Mouse (Mus musculus) kidney, embryonic 14.5 days (tissue): ENCODE results near the gene Astn1. TPM values are rescaled to one million over a fixed set of nuclear protein-coding genes. Genes with fewer than 3 reads are reported as not detected.
A peak's percentile ranks its signal among the peaks of the same experiment; 100 is the strongest.

Experiments
- ATAC-seq: fragments of 200-750 bp; cut with Nextera tagmentation; 2 replicates; pipeline ENCODE4 v1.8.0; 2017; ENCODE audit warnings: moderate number of reproducible peaks, mild to moderate bottlenecking, moderate TSS enrichment, moderate library complexity; ENCODE audit not compliant: low FRiP score, low TSS enrichment
- H3K27ac ChIP-seq: fragments of 300-500 bp; sonication (generic); 2 replicates; pipeline ENCODE4 v1.5.1; 2014; ENCODE audit warnings: low read depth, mild to moderate bottlenecking, low read length, moderate library complexity, mixed read lengths
- H3K27me3 ChIP-seq: fragments of 300-500 bp; sonication (generic); 2 replicates; pipeline ENCODE4 v1.6.1; 2014; ENCODE audit warnings: mild to moderate bottlenecking, low read length; ENCODE audit not compliant: control insufficient read depth, insufficient read depth
- H3K36me3 ChIP-seq: fragments of 300-500 bp; sonication (generic); 2 replicates; pipeline ENCODE4 v1.6.1; 2014; ENCODE audit warnings: low read length, mixed read lengths; ENCODE audit not compliant: control insufficient read depth, insufficient read depth
- H3K4me1 ChIP-seq: fragments of 300-500 bp; sonication (generic); 2 replicates; pipeline ENCODE4 v1.6.1; 2014; ENCODE audit warnings: low read length, mixed read lengths; ENCODE audit not compliant: control insufficient read depth, insufficient read depth
- H3K4me2 ChIP-seq: fragments of 300-500 bp; sonication (generic); replicated peaks from 2 replicates; pipeline ENCODE4 v1.6.1; 2014; ENCODE audit warnings: low read depth, mild to moderate bottlenecking, low read length
- H3K4me3 ChIP-seq: fragments of 300-500 bp; sonication (generic); 2 replicates; pipeline ENCODE4 v1.5.1; 2014; ENCODE audit warnings: mild to moderate bottlenecking, low read length
- H3K9ac ChIP-seq: fragments of 300-500 bp; sonication (generic); 2 replicates; pipeline ENCODE4 v1.6.1; 2014; ENCODE audit warnings: low read depth, mild to moderate bottlenecking, low read length, moderate library complexity
- H3K9me3 ChIP-seq: fragments of 300-500 bp; sonication (generic); 2 replicates; pipeline ENCODE4 v1.6.1; 2016; ENCODE audit warnings: low read length; ENCODE audit not compliant: control insufficient read depth
- WGBS: fragments of 180-500 bp; shearing (Covaris S2); extraction: QIAGEN DNeasy Blood & Tissue Kit; methylation state at CpG from one replicate; pipeline ENCODE4 v1.1.7; 2014; 5-methylcytosine and 5-hydroxymethylcytosine counted together
- polyA plus RNA-seq: library from polyadenylated mRNA; unstranded; fragments of >200 nt; fragmentation: Nextera tagmentation; extraction: Ambion mirVana; gene quantifications from 2 replicates; pipeline ENCODE4 v1.2.1, GENCODE M21; 2014

Gene Astn1
- polyA plus RNA-seq, 1 experiment from 2014 or later: 1.3 TPM

GRCm38 (mm10) chr1:158500140-158500539 lies 138.1 kb downstream of the Astn1 start:
- H3K36me3 ChIP-seq: no peaks in the 10 kb centered on the region
- H3K4me2 ChIP-seq: no peak overlapping the region
- H3K9ac ChIP-seq: no peak overlapping the region
- H3K4me3 ChIP-seq: no peak overlapping the region
- no peaks in the 10 kb centered on the region for H3K27me3 ChIP-seq
- no peaks in the 10 kb centered on the region for H3K9me3 ChIP-seq
- no peak for ATAC-seq
- 47% methylated on average over 4 of the region's 4 CpGs for WGBS
- no peak overlapping the region for H3K27ac ChIP-seq
- no peaks in the 10 kb centered on the region for H3K4me1 ChIP-seq

GRCm38 (mm10) chr1:158501019-158501418 lies 138.9 kb downstream of the Astn1 start:
- no peaks in the 10 kb centered on the region for H3K27me3 ChIP-seq
- peak; percentile 90 for ATAC-seq
- no peak overlapping the region for H3K9ac ChIP-seq
- no peak overlapping the region for H3K4me3 ChIP-seq
- 13% methylated on average over 4 of the region's 4 CpGs for WGBS
- H3K4me2 ChIP-seq: no peak overlapping the region
- no peaks in the 10 kb centered on the region for H3K36me3 ChIP-seq
- no peak overlapping the region for H3K27ac ChIP-seq
- H3K4me1 ChIP-seq: no peaks in the 10 kb centered on the region
- no peaks in the 10 kb centered on the region for H3K9me3 ChIP-seq

- ATAC-seq: no peak
- 63% methylated on average over 3 of the region's 3 CpGs for WGBS
- Histone ChIP-seq H3K27me3 (no peaks in the 10 kb centered on the region), H3K4me2 (no peak overlapping the region), H3K36me3 (no peaks in the 10 kb centered on the region), H3K4me1 (no peaks in the 10 kb centered on the region), H3K9me3 (no peaks in the 10 kb centered on the region), H3K27ac (no peak overlapping the region), H3K9ac (no peak overlapping the region), H3K4me3 (no peak overlapping the region)
Observed at GRCm38 (mm10) chr1:158507610-158508009, 145.5 kb downstream of the Astn1 start.

- no peak overlapping the region for H3K4me3 ChIP-seq
- no peak for ATAC-seq
- no peaks in the 10 kb centered on the region for H3K36me3 ChIP-seq
- H3K27me3 ChIP-seq: no peaks in the 10 kb centered on the region
- H3K4me2 ChIP-seq: no peak overlapping the region
- H3K27ac ChIP-seq: no peak overlapping the region
- no peak overlapping the region for H3K9ac ChIP-seq
- H3K9me3 ChIP-seq: no peaks in the 10 kb centered on the region
- H3K4me1 ChIP-seq: no peaks in the 10 kb centered on the region
- 76% methylated on average over 4 of the region's 4 CpGs for WGBS
Observed at GRCm38 (mm10) chr1:158509112-158509855, 147.2 kb downstream of the Astn1 start.

GRCm38 (mm10) chr1:158510478-158511207 lies 148.6 kb downstream of the Astn1 start:
- Histone ChIP-seq H3K36me3 (no peaks in the 10 kb centered on the region), H3K9me3 (no peaks in the 10 kb centered on the region), H3K9ac (no peak overlapping the region), H3K4me3 (no peak overlapping the region), H3K27ac (no peak overlapping the region), H3K4me2 (no peak overlapping the region), H3K27me3 (no peaks in the 10 kb centered on the region), H3K4me1 (no peaks in the 10 kb centered on the region)
- ATAC-seq: no peak
- WGBS: 96% methylated on average over 15 of the region's 15 CpGs

GRCm38 (mm10) chr1:158512089-158512488 lies 150.0 kb downstream of the Astn1 start:
- no peaks in the 10 kb centered on the region for H3K9me3 ChIP-seq
- no peak overlapping the region for H3K9ac ChIP-seq
- ATAC-seq: no peak
- no peak overlapping the region for H3K4me3 ChIP-seq
- H3K4me2 ChIP-seq: no peak overlapping the region
- H3K27ac ChIP-seq: no peak overlapping the region
- no peaks in the 10 kb centered on the region for H3K4me1 ChIP-seq
- H3K36me3 ChIP-seq: no peaks in the 10 kb centered on the region
- no peaks in the 10 kb centered on the region for H3K27me3 ChIP-seq

GRCm38 (mm10) chr1:158512636-158513035 lies 150.6 kb downstream of the Astn1 start:
- H3K4me3 ChIP-seq: no peak overlapping the region
- H3K36me3 ChIP-seq: no peaks in the 10 kb centered on the region
- no peak overlapping the region for H3K27ac ChIP-seq
- no peaks in the 10 kb centered on the region for H3K9me3 ChIP-seq
- H3K4me1 ChIP-seq: no peaks in the 10 kb centered on the region
- ATAC-seq: no peak
- no peaks in the 10 kb centered on the region for H3K27me3 ChIP-seq
- WGBS: 78% methylated on average over 6 of the region's 6 CpGs
- H3K4me2 ChIP-seq: no peak overlapping the region
- H3K9ac ChIP-seq: no peak overlapping the region

- ATAC-seq: no peak
- H3K36me3 ChIP-seq: no peaks in the 10 kb centered on the region
- H3K27me3 ChIP-seq: no peaks in the 10 kb centered on the region
- H3K9ac ChIP-seq: no peak overlapping the region
- H3K4me2 ChIP-seq: no peak overlapping the region
- no peaks in the 10 kb centered on the region for H3K9me3 ChIP-seq
- no peaks in the 10 kb centered on the region for H3K4me1 ChIP-seq
- H3K27ac ChIP-seq: no peak overlapping the region
- H3K4me3 ChIP-seq: no peak overlapping the region
- WGBS: 80% methylated on average over 13 of the region's 13 CpGs
Observed at GRCm38 (mm10) chr1:158513572-158513971, 151.5 kb downstream of the Astn1 start.

GRCm38 (mm10) chr1:158516558-158516957 lies 154.5 kb downstream of the Astn1 start:
- no peak overlapping the region for H3K9ac ChIP-seq
- no peak overlapping the region for H3K4me3 ChIP-seq
- no peak overlapping the region for H3K4me2 ChIP-seq
- H3K4me1 ChIP-seq: no peaks in the 10 kb centered on the region; the same call in 1 of the 2 replicates
- no peaks in the 10 kb centered on the region for H3K36me3 ChIP-seq
- no peaks in the 10 kb centered on the region for H3K9me3 ChIP-seq
- H3K27me3 ChIP-seq: no peaks in the 10 kb centered on the region
- no peak overlapping the region for H3K27ac ChIP-seq
- no peak for ATAC-seq
- 85% methylated on average over 4 of the region's 4 CpGs for WGBS
